Mouse (Mus musculus): ENCODE measurements around the gene Cox7a2l. TPM values are rescaled to one million over a fixed set of nuclear protein-coding genes. Genes with fewer than 3 reads are reported as not detected.

Gene Cox7a2l
- polyA plus RNA-seq, 1 experiment: 253 TPM

GRCm38 (mm10) chr17:83457271-83457670 lies 59.9 kb downstream of the Cox7a2l start:
- Histone ChIP-seq H3K9ac (ENCODE audit: low read depth, poor library complexity, severe bottlenecking) (no peak overlapping the region), H3K9me3 (replicated peaks; ENCODE audit: control insufficient read depth, insufficient read depth, low read length, poor library complexity, severe bottlenecking) (no peaks in the 10 kb centered on the region), H3K36me3 (ENCODE audit: control insufficient read depth, insufficient read depth, low read length, poor library complexity, severe bottlenecking) (peaks cover 19% of the 10 kb centered on the region), H3K27me3 (ENCODE audit: control insufficient read depth, insufficient read depth, low read length, poor library complexity, severe bottlenecking) (no peaks in the 10 kb centered on the region), H3K4me1 (ENCODE audit: control insufficient read depth, insufficient read depth, low read length) (no peaks in the 10 kb centered on the region), H3K27ac (ENCODE audit: insufficient read depth, low read length) (no peak overlapping the region), H3K4me3 (ENCODE audit: low read depth, low read length) (no peak overlapping the region)
- TF ChIP-seq EP300 (IDR thresholded peaks at IDR 0.05; ENCODE audit: insufficient read depth, low read depth, low read length): no peak
- no peak for TF ChIP-seq POLR2A (IDR thresholded peaks at IDR 0.05; ENCODE audit: insufficient read depth, low read length)
- TF ChIP-seq CTCF (IDR thresholded peaks at IDR 0.05; ENCODE audit: low read depth, low read length): no peak

GRCm38 (mm10) chr17:83453587-83453986 lies 63.5 kb downstream of the Cox7a2l start:
- Histone ChIP-seq H3K27ac (ENCODE audit: insufficient read depth, low read length) (no peak overlapping the region), H3K9ac (ENCODE audit: low read depth, poor library complexity, severe bottlenecking) (no peak overlapping the region), H3K36me3 (ENCODE audit: control insufficient read depth, insufficient read depth, low read length, poor library complexity, severe bottlenecking) (peaks cover 21% of the 10 kb centered on the region), H3K27me3 (ENCODE audit: control insufficient read depth, insufficient read depth, low read length, poor library complexity, severe bottlenecking) (no peaks in the 10 kb centered on the region), H3K9me3 (replicated peaks; ENCODE audit: control insufficient read depth, insufficient read depth, low read length, poor library complexity, severe bottlenecking) (no peaks in the 10 kb centered on the region), H3K4me1 (ENCODE audit: control insufficient read depth, insufficient read depth, low read length) (no peaks in the 10 kb centered on the region), H3K4me3 (ENCODE audit: low read depth, low read length) (no peak overlapping the region)
- no peak for TF ChIP-seq EP300 (IDR thresholded peaks at IDR 0.05; ENCODE audit: insufficient read depth, low read depth, low read length)
- TF ChIP-seq POLR2A (IDR thresholded peaks at IDR 0.05; ENCODE audit: insufficient read depth, low read length): no peak
- TF ChIP-seq CTCF (IDR thresholded peaks at IDR 0.05; ENCODE audit: low read depth, low read length): no peak

GRCm38 (mm10) chr17:83452451-83452850 lies 64.7 kb downstream of the Cox7a2l start:
- H3K27ac ChIP-seq (ENCODE audit: insufficient read depth, low read length): no peak overlapping the region
- H3K4me1 ChIP-seq (ENCODE audit: control insufficient read depth, insufficient read depth, low read length): no peaks in the 10 kb centered on the region
- no peaks in the 10 kb centered on the region for H3K9me3 ChIP-seq (replicated peaks; ENCODE audit: control insufficient read depth, insufficient read depth, low read length, poor library complexity, severe bottlenecking)
- H3K36me3 ChIP-seq (ENCODE audit: control insufficient read depth, insufficient read depth, low read length, poor library complexity, severe bottlenecking): peaks cover 21% of the 10 kb centered on the region
- H3K4me3 ChIP-seq (ENCODE audit: low read depth, low read length): no peak overlapping the region
- TF ChIP-seq CTCF (IDR thresholded peaks at IDR 0.05; ENCODE audit: low read depth, low read length) (no peak), EP300 (IDR thresholded peaks at IDR 0.05; ENCODE audit: insufficient read depth, low read depth, low read length) (no peak), POLR2A (IDR thresholded peaks at IDR 0.05; ENCODE audit: insufficient read depth, low read length) (no peak)
- no peak overlapping the region for H3K9ac ChIP-seq (ENCODE audit: low read depth, poor library complexity, severe bottlenecking)
- no peaks in the 10 kb centered on the region for H3K27me3 ChIP-seq (ENCODE audit: control insufficient read depth, insufficient read depth, low read length, poor library complexity, severe bottlenecking)

Other genes with a start within 250 kb of the Cox7a2l start
- 100 and 114 TPM in 2 replicates for gene Eml4, start 166.4 kb downstream of the Cox7a2l start, polyA plus RNA-seq (2011; ENCODE audit: insufficient read depth, insufficient read length, low read depth, missing spikeins)
- gene Kcng3, start 114.6 kb upstream of the Cox7a2l start, polyA plus RNA-seq (2011; ENCODE audit: insufficient read depth, insufficient read length, low read depth, missing spikeins): 1.1 and 1.3 TPM in 2 replicates
- gene Mta3, start 188.8 kb upstream of the Cox7a2l start, polyA plus RNA-seq (2011; ENCODE audit: insufficient read depth, insufficient read length, low read depth, missing spikeins): 162 and 164 TPM in 2 replicates

Data from ES-Bruce4 (cell line).